Mouse (Mus musculus) heart, embryonic 13.5 days (tissue): ENCODE data around the gene Prkab2. TPM values are rescaled to one million over a fixed set of nuclear protein-coding genes. Genes with fewer than 3 reads are reported as not detected.
A peak's percentile ranks its signal among the peaks of the same experiment; 100 is the strongest.

Experiments
- ATAC-seq: fragments of 200-750 bp; cut with Nextera tagmentation; 2 replicates; pipeline ENCODE4 v1.8.0; 2017; ENCODE audit warnings: moderate TSS enrichment; ENCODE audit not compliant: insufficient number of reproducible peaks, low FRiP score, low TSS enrichment; ENCODE audit errors: extremely low read depth
- H3K27ac ChIP-seq: fragments of 300-500 bp; sonication (generic); replicated peaks from 2 replicates; pipeline ENCODE4 v1.5.1; 2015; ENCODE audit warnings: moderate library complexity, mild to moderate bottlenecking, inconsistent platforms
- H3K27me3 ChIP-seq: fragments of 300-500 bp; sonication (generic); replicated peaks from 2 replicates; pipeline ENCODE4 v1.6.1; 2015; ENCODE audit warnings: mild to moderate bottlenecking, inconsistent platforms
- H3K36me3 ChIP-seq: fragments of 300-500 bp; sonication (generic); 2 replicates; pipeline ENCODE4 v1.6.1; 2015; ENCODE audit warnings: mild to moderate bottlenecking, inconsistent platforms
- H3K4me1 ChIP-seq: fragments of 300-500 bp; sonication (generic); 2 replicates; pipeline ENCODE4 v1.6.1; 2015; ENCODE audit warnings: inconsistent platforms
- H3K4me2 ChIP-seq: fragments of 300-500 bp; sonication (generic); 2 replicates; pipeline ENCODE4 v1.6.1; 2015; ENCODE audit warnings: inconsistent platforms, mild to moderate bottlenecking, moderate library complexity
- H3K4me3 ChIP-seq: fragments of 300-500 bp; sonication (generic); 2 replicates; pipeline ENCODE4 v1.5.1; 2015; ENCODE audit warnings: moderate library complexity, mild to moderate bottlenecking, inconsistent platforms
- H3K9ac ChIP-seq: fragments of 300-500 bp; sonication (generic); 2 replicates; pipeline ENCODE4 v1.6.1; 2015; ENCODE audit warnings: inconsistent platforms, mild to moderate bottlenecking, moderate library complexity
- H3K9me3 ChIP-seq: fragments of 300-500 bp; sonication (generic); 2 replicates; pipeline ENCODE4 v1.6.1; 2016; ENCODE audit warnings: inconsistent platforms
- WGBS: fragments of 180-500 bp; shearing (Covaris S2); methylation state at CpG from one replicate; pipeline ENCODE4 v1.1.7; 2015; ENCODE audit warnings: mixed read lengths; 5-methylcytosine and 5-hydroxymethylcytosine counted together
- polyA plus RNA-seq: library from polyadenylated mRNA; unstranded; fragments of >200 nt; fragmentation: Nextera tagmentation; extraction: Ambion mirVana; gene quantifications from 2 replicates; pipeline ENCODE4 v1.2.1, GENCODE M21; 2015

Gene Prkab2
- polyA plus RNA-seq, 1 experiment from 2014 or later: 14.1 TPM

DNA sequence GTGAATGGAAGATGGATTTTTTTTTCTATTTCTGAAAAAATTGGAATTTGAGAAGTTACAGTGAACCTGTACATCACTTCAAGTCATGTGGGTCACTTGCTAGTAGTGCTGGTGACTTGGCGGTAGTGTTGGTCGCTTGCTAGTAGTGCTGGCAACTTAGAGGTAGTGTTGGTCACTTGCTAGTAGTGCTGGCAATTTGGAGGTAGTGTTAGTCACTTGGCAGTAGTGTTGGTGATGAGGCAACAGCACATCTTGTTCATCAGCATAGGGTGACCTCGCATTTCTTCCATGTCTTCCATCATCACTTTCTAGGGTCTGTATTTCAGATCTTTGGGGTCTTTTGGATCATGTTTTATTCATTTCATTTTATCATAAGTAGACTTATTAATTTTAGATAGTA, 18.1 kb downstream of the Prkab2 start:
- Histone ChIP-seq H3K4me1 (peaks cover under 1% of the 10 kb centered on the region; the same call in 1 of the 2 replicates), H3K4me2 (no peak overlapping the region), H3K9me3 (no peaks in the 10 kb centered on the region), H3K36me3 (peaks cover 16% of the 10 kb centered on the region), H3K27ac (no peak overlapping the region), H3K4me3 (no peak overlapping the region), H3K27me3 (peaks cover 9% of the 10 kb centered on the region), H3K9ac (no peak overlapping the region)
- no peak for ATAC-seq
- WGBS: 92% methylated on average over 3 of the region's 3 CpGs

DNA sequence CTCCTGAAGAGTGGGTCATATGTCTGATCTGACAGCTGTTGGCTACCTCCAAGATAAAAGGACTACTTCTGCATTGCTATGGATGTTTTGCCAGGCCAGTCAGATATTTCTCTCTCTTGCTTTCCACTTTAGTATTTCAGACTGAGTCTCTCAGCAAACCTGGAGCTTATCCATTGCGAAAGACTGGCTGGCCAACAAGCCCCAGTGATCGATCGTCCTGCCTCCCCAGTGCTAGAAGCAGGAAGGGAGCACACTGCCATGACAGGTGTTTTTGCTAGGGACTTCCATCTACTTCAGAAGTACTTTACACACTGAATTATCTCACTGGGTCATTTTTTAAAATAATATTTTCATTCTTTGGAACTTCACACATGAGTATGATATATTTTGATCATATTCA, 20.4 kb downstream of the Prkab2 start:
- ATAC-seq: no peak

DNA sequence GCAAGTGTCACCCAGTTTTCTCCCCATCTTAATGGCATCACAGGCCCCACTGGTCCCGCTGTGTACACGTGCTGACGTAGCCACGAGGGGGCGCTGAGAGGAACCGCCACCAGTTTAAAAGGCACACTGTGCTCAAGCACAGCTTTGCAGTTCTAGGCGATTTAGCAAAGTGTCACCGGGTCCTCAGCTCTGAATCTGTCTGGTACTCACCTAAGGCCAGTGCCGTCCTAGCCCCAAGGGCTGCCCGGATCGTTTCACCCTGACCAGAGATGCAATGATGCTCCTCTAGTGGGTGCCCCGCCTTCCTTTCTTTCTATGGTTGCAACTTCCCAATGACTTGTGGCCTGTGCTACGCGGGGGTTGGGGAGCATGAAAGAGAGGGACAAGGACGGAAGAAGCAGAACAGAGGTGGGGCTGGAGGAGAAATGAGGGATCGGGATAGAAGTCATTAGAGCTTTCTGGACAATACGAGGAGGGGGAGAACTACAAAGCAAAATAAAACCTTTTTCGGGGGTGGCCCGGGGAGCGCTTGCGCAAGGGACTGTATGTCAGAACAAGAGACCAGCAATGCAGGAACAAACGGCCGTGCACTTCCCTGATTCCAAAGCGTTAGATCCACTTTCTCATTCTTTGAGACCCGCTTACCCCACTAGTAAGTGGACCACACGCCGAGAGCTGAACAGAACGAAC, 22.8 kb downstream of the Prkab2 start:
- Histone ChIP-seq H3K9ac (peak overlapping the region; percentile 77), H3K27me3 (peaks cover 9% of the 10 kb centered on the region), H3K36me3 (no peaks in the 10 kb centered on the region), H3K4me2 (peak overlapping the region; percentile 90), H3K27ac (no peak overlapping the region; the same call in 1 of the 2 replicates), H3K4me1 (peaks cover 33% of the 10 kb centered on the region), H3K9me3 (no peaks in the 10 kb centered on the region), H3K4me3 (peak overlapping the region; percentile 55)
- under 1% methylated on average over 28 of the region's 28 CpGs for WGBS
- peak; percentile 37; the same call in 1 of the 2 replicates for ATAC-seq

More for the DNA sequence above, 20.4 kb downstream of the Prkab2 start:
- peaks cover 9% of the 10 kb centered on the region for H3K27me3 ChIP-seq
- H3K27ac ChIP-seq: no peak overlapping the region
- no peak overlapping the region for H3K9ac ChIP-seq
- H3K4me2 ChIP-seq: no peak overlapping the region
- peaks cover 21% of the 10 kb centered on the region for H3K4me1 ChIP-seq
- H3K36me3 ChIP-seq: no peaks in the 10 kb centered on the region
- WGBS: 90% methylated on average over 3 of the region's 3 CpGs
- no peaks in the 10 kb centered on the region for H3K9me3 ChIP-seq
- H3K4me3 ChIP-seq: no peak overlapping the region

DNA sequence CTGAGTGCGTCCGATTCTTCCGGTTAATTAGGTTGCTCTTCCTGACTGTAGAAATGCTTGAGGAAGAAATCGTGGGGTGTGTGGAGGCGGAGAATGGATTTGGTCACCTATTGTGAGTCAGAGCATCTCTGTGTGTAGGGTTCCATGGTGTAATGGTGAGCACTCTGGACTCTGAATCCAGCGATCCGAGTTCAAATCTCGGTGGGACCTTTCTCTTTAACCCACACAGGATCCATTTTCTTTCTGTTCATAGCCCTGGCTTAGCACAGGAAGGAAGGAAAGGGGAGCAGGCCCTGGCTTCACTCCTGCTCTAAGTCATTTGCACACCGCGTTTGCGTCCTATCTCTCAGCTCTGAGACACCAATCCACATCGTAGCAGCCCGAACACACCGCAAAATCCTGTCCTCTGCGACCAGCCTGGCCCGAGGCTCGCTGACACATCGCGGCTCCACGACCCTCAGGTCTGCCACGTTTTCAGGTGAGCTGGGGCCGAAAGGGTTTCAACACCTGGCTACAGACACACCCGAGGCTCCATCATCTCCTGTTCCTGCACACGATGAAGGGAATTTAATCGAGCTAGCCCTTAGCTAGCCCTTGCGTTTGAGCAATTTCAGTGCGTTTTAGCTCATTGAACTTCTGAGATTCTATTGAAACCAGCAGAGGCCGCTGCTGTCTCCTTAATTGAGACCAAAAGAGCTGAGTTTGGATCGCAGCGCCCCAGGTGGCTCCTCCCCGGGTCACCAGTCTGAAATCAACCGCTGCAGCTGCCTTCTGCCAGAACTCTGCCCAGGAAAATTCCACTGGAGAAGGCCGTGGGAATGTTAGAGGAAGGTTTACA, 23.5 kb downstream of the Prkab2 start:
- Histone ChIP-seq H3K27ac (no peak overlapping the region; the same call in 1 of the 2 replicates), H3K4me1 (peaks cover 33% of the 10 kb centered on the region), H3K9ac (peak overlapping the region; percentile 77), H3K4me2 (peak overlapping the region; percentile 90), H3K36me3 (no peaks in the 10 kb centered on the region), H3K9me3 (no peaks in the 10 kb centered on the region), H3K4me3 (peak overlapping the region; percentile 55), H3K27me3 (peaks cover 9% of the 10 kb centered on the region)
- WGBS: under 1% methylated on average over 33 of the region's 33 CpGs
- ATAC-seq: no peak

DNA sequence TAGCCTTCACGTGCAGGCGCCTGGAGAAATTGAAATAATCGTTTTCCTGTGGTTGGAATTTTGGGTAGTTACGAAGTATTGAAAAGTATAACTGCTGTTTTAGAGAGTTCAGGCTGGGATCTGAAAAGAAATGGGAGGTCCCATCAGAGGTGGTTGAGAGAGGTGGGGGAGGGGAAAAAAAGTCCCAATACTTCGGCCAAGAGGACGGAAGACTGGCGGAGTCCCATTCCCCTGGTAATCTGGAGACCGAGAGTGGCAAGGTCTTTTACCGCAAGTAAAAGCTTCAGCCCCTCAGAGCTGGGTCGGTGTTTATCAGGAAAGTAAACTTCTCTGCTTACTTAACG, 24.1 kb downstream of the Prkab2 start:
- 4% methylated on average over 11 of the region's 11 CpGs for WGBS
- Histone ChIP-seq H3K27me3 (peaks cover 9% of the 10 kb centered on the region), H3K4me2 (peak overlapping the region; percentile 90), H3K9me3 (no peaks in the 10 kb centered on the region), H3K36me3 (no peaks in the 10 kb centered on the region), H3K27ac (no peak overlapping the region), H3K4me3 (peak overlapping the region; percentile 55), H3K4me1 (peaks cover 33% of the 10 kb centered on the region), H3K9ac (peak overlapping the region; percentile 77)
- no peak for ATAC-seq

DNA sequence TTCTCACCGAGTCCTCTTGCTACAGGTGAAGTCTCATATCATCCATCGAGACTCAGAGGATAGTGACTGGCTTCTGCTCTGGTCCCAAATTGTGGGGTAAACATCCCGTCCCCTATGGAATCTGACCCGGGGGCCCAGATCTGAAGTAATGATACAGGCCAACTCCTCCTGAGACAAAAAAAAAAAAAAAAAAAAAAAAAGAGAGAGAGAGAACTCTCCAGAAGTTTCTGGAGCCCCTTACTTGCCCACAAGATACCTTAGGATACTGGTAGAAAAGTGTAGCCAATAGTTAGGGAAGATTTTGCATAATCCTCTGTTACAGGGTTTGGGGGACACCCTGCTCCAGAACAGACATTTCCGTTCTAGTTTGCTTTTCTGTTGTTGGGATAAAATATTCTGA, 24.6 kb downstream of the Prkab2 start:
- H3K9ac ChIP-seq: peak overlapping the region; percentile 77; the same call in 1 of the 2 replicates
- H3K4me3 ChIP-seq: peak overlapping the region; percentile 55
- no peak overlapping the region for H3K27ac ChIP-seq
- peaks cover 33% of the 10 kb centered on the region for H3K4me1 ChIP-seq
- peak overlapping the region; percentile 90 for H3K4me2 ChIP-seq
- H3K9me3 ChIP-seq: no peaks in the 10 kb centered on the region
- H3K36me3 ChIP-seq: no peaks in the 10 kb centered on the region
- ATAC-seq: no peak
- H3K27me3 ChIP-seq: peaks cover 9% of the 10 kb centered on the region
- WGBS: 27% methylated on average over 5 of the region's 5 CpGs

DNA sequence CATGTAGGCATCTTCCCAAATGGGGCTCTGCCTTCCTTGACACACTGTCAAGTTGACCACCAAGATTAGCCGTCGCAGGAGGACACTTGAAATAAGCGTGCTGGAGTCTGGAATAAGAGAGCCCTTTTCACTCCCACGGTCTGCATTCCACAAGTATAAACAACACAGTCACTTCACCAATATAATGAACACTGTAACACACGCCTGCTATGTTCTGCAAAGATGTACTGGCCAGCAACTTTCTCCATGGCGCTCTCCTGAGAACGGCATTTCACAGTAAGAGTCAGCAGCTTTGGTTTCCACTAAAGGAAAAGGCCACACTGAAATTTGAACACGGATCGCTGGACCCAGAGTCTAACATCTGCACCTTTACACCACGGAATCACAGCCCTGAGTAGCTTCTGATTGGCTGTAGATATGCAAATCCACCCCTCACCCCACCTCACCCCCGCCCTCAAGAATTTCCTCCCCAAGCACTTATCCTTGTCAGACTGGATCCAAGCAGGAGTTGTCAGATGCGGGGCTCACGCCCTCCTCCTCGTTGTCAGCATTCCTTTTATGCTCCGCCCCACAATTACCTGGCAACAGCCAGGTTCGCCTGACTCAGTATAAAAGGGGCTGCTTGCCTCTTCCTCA, 25.7 kb downstream of the Prkab2 start:
- H3K27me3 ChIP-seq: peaks cover 9% of the 10 kb centered on the region
- 6% methylated on average over 16 of the region's 16 CpGs for WGBS
- peak overlapping the region; percentile 18 for H3K27ac ChIP-seq
- 0 out of 2 replicates have a peak, but pooled peaks cover 3% of the 10 kb centered on the region for H3K36me3 ChIP-seq
- peak overlapping the region; percentile 66 for H3K4me2 ChIP-seq
- H3K9me3 ChIP-seq: no peaks in the 10 kb centered on the region
- peak overlapping the region; percentile 40; the same call in 1 of the 2 replicates for H3K9ac ChIP-seq
- peaks cover 33% of the 10 kb centered on the region for H3K4me1 ChIP-seq
- ATAC-seq: no peak
- H3K4me3 ChIP-seq: peak overlapping the region; percentile 32

DNA sequence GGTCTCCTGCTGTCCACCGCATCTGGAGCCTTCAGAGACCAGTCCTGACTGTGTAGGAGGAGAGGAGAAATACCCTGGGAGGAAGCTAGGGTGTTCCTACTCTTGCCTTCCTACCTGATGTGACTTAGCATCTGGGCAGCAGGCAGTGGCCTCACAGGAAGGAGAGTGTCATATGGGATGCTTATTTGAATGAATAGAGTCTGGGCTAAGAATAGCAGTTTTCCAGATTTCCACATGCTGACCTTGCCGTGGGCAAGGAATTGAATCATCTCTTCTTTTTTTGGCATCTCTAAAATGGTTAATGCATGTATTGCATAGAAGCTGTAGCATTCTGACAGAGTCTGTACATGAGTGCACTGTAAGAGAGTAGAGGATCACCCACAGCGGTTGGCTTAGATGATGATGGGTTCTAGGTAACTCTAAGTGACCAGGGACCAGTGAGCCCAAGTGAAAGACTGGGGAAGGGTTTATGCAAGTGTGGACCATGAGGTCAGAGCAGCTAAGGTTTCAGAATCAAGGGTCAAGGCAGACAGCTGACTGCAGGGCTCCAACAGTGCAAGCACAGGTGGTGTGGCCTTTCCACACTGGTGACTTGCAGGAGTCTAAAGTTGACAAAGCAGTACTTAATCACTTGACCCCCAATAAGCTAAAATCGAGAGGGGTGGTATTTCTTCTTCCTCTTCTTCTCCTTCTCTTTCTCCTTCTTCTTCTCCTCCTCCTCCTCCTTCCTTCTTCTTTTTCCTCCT, 28.6 kb downstream of the Prkab2 start:
- ATAC-seq: no peak
- no peak overlapping the region for H3K4me3 ChIP-seq
- peaks cover 40% of the 10 kb centered on the region for H3K4me1 ChIP-seq
- no peak overlapping the region for H3K9ac ChIP-seq
- no peaks in the 10 kb centered on the region for H3K9me3 ChIP-seq
- no peaks in the 10 kb centered on the region; the same call in 1 of the 2 replicates for H3K27me3 ChIP-seq
- 69% methylated on average over 4 of the region's 4 CpGs for WGBS
- no peak overlapping the region for H3K4me2 ChIP-seq
- H3K36me3 ChIP-seq: peaks cover 25% of the 10 kb centered on the region
- no peak overlapping the region for H3K27ac ChIP-seq

DNA sequence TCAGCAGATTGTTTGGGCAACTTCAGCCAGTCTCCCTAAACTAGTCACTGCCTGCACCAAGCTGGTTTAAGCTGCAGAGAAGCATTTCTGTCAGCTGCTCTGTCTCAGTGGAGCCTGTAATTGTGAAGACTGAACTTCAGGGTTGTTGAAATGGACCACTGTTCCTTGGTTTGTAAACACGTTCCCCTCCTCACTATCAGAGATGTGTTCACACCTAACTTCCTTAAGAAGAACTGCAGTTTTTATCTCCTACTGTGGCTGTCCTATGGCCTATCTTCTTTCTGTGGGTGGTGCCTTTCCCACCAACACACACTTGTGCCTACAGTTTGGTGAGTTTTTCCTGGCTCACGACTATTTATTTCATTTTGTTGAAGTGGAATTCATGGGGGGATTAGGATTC, 31.3 kb downstream of the Prkab2 start:
- H3K4me2 ChIP-seq: no peak overlapping the region
- peaks cover 20% of the 10 kb centered on the region for H3K4me1 ChIP-seq
- H3K4me3 ChIP-seq: no peak overlapping the region
- 47% methylated on average over 2 of the region's 2 CpGs for WGBS
- H3K36me3 ChIP-seq: peaks cover 53% of the 10 kb centered on the region
- ATAC-seq: no peak
- no peaks in the 10 kb centered on the region for H3K27me3 ChIP-seq
- no peaks in the 10 kb centered on the region for H3K9me3 ChIP-seq
- no peak overlapping the region for H3K27ac ChIP-seq
- H3K9ac ChIP-seq: no peak overlapping the region

DNA sequence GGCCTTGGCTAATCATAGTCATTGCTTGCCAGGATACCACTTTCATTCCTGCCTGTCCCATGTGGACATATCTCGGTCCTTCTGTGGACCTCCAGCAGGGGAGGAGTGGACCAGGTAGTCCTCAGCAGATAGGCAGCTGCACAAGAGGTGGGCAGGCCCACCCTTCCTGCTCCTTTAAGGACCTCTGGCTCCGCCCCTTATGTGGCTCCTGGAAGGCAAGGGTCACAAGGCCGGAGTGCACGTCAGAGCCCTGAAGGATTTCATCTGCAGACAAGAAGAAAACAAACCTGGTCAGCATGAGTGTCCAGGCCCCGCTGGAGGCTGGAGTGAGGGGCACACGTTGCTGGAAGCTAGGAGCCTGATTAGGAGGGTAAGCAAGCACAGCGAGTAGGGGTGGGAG, 32.6 kb downstream of the Prkab2 start:
- H3K9ac ChIP-seq: no peak overlapping the region
- WGBS: 40% methylated on average over 7 of the region's 7 CpGs
- H3K36me3 ChIP-seq: peaks cover 66% of the 10 kb centered on the region
- H3K27me3 ChIP-seq: no peaks in the 10 kb centered on the region
- no peak overlapping the region for H3K27ac ChIP-seq
- H3K4me1 ChIP-seq: peaks cover 16% of the 10 kb centered on the region
- H3K4me2 ChIP-seq: no peak overlapping the region
- no peaks in the 10 kb centered on the region for H3K9me3 ChIP-seq
- H3K4me3 ChIP-seq: no peak overlapping the region
- ATAC-seq: no peak
